10 mouse cellular contexts compared by ENCODE assay signal in the genomic region with DNA sequence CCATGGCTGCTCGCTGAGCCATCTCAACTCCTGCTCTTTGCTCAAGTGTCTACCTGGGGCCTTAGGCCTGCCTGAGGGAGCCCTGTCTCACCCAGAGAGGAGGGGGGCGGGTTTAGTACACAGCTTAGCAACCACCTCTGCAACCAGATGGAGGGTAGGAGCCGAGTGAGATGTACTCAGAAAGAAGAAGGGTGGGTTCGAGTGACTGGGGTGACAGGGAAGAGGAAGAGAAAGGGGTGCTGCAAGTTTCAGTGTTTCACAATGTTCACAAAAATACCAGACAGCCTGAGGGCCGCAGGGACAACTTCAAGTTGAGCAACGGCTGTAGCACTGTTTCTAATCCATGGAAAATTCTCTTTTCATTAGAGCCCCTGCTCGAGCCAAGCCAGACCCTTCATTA.
A peak's percentile ranks its signal among the peaks of the same experiment; 100 is the strongest.
DNase-seq lines count a peak whose midpoint lies in the region; ATAC-seq and TF ChIP-seq lines count a peak whose summit lies in the region.
"Had no signal": no experiment of that assay in that cellular context is flagged by ENCODE, and none has a peak within 500 bp of the region (broad histone marks: within the 10 kb centered on the region; RNA-seq: fewer than 3 reads in every experiment).

No protein-coding gene starts in this region.

- H3K4me1 ChIP-seq in liver, embryonic 16.5 days (ENCODE audit: control insufficient read depth, low read depth, low read length): no peaks in the 10 kb centered on the region; the same call in 1 of the 2 replicates
- H3K4me1 ChIP-seq in liver, embryonic 11.5 days (replicated peaks; ENCODE audit: control insufficient read depth, insufficient read depth, low read length): no peaks in the 10 kb centered on the region
- peaks cover 28% of the 10 kb centered on the region for H3K4me1 ChIP-seq in embryonic facial prominence, embryonic 13.5 days

- peak overlapping the region; percentile 65 for H3K27ac ChIP-seq in gastrocnemius, adult 2 months
- 0 out of 2 replicates have a peak overlapping the region, but pooled peaks have one; percentile 4 for H3K27ac ChIP-seq in liver, embryonic 16.5 days (ENCODE audit: low read length)
- H3K27ac ChIP-seq in liver, embryonic 11.5 days (ENCODE audit: low read depth, low read length): no peak overlapping the region
- H3K27ac ChIP-seq in embryonic facial prominence, embryonic 13.5 days: peak overlapping the region; percentile 17; the same call in 1 of the 2 replicates

- no peak overlapping the region for H3K4me2 ChIP-seq in liver, embryonic 16.5 days (ENCODE audit: low read depth, low read length)
- no peak overlapping the region for H3K4me2 ChIP-seq in liver, embryonic 11.5 days
- H3K4me2 ChIP-seq in embryonic facial prominence, embryonic 13.5 days: no peak overlapping the region

- H3K4me3 ChIP-seq in gastrocnemius, adult 2 months: no peak overlapping the region
- no peak overlapping the region for H3K4me3 ChIP-seq in liver, embryonic 16.5 days (ENCODE audit: low read depth, low read length)
- H3K4me3 ChIP-seq in liver, embryonic 11.5 days (ENCODE audit: low read depth, low read length): no peak overlapping the region
- H3K4me3 ChIP-seq in embryonic facial prominence, embryonic 13.5 days: no peak overlapping the region

- H3K9me3 ChIP-seq in liver, embryonic 16.5 days (replicated peaks; ENCODE audit: control insufficient read depth, low read length): no peaks in the 10 kb centered on the region
- H3K9me3 ChIP-seq in liver, embryonic 11.5 days (ENCODE audit: control insufficient read depth, low read length): no peaks in the 10 kb centered on the region
- no peaks in the 10 kb centered on the region for H3K9me3 ChIP-seq in embryonic facial prominence, embryonic 13.5 days

- intact Hi-C loops in gastrocnemius, adult 2 months (cut with DNase I): no loop called here

- ATAC-seq in liver, embryonic 16.5 days (ENCODE audit: low read depth): peak; percentile 22; the same call in 1 of the 2 replicates
- ATAC-seq in liver, embryonic 11.5 days (replicated peaks; ENCODE audit: low FRiP score): no peak
- no peak for ATAC-seq in embryonic facial prominence, embryonic 13.5 days (ENCODE audit: insufficient number of reproducible peaks, insufficient read depth, low FRiP score, low TSS enrichment, low read depth)

- TF ChIP-seq CTCF in gastrocnemius, adult 2 months (IDR thresholded peaks at IDR 0.05): no peak

- H3K27me3 ChIP-seq in liver, embryonic 16.5 days (ENCODE audit: control insufficient read depth, insufficient read depth, low read depth, low read length): no peaks in the 10 kb centered on the region; the same call in 1 of the 2 replicates
- H3K27me3 ChIP-seq in liver, embryonic 11.5 days (replicated peaks; ENCODE audit: control insufficient read depth, insufficient read depth, low read length): no peaks in the 10 kb centered on the region
- no peaks in the 10 kb centered on the region for H3K27me3 ChIP-seq in embryonic facial prominence, embryonic 13.5 days

- H3K36me3 ChIP-seq in liver, embryonic 16.5 days (ENCODE audit: control insufficient read depth, insufficient read depth): no peaks in the 10 kb centered on the region
- H3K36me3 ChIP-seq in liver, embryonic 11.5 days (ENCODE audit: control insufficient read depth, insufficient read depth, low read length): no peaks in the 10 kb centered on the region
- no peaks in the 10 kb centered on the region for H3K36me3 ChIP-seq in embryonic facial prominence, embryonic 13.5 days

- no peak overlapping the region for H3K9ac ChIP-seq in liver, embryonic 16.5 days (ENCODE audit: low read depth, low read length)
- H3K9ac ChIP-seq in liver, embryonic 11.5 days (ENCODE audit: low read depth, low read length): no peak overlapping the region
- H3K9ac ChIP-seq in embryonic facial prominence, embryonic 13.5 days: no peak overlapping the region

- no peak for DNase-seq in gastrocnemius, adult 2 months
- DNase-seq in gastrocnemius, postnatal 10 days: no peak
- no peak for DNase-seq in liver, embryonic 11.5 days (ENCODE audit: low spot score)
- DNase-seq in lung, postnatal 4 days: peak; percentile 61 to 69
- DNase-seq in urinary bladder, adult 18-20 months (ENCODE audit: low spot score in 2 of 2): no peak
- no peak for DNase-seq in urinary bladder, postnatal 25 days (ENCODE audit: low spot score)
- DNase-seq: layer of hippocampus, postnatal 36 days; retina, postnatal 1 day had no signal

- 48% methylated on average over 7 of the region's 7 CpGs for WGBS in liver, embryonic 16.5 days (ENCODE audit: insufficient replicate concordance)
- WGBS in liver, embryonic 11.5 days: 59% methylated on average over 7 of the region's 7 CpGs
- WGBS in embryonic facial prominence, embryonic 13.5 days: 62% methylated on average over 7 of the region's 7 CpGs

Comparison
In these comparisons a context has a peak if more than half of its experiments do, and no peak if none do; other contexts are left out.
1. DNase-seq: peak in lung, postnatal 4 days (2 of 2); none in gastrocnemius, adult 2 months (single experiment), gastrocnemius, postnatal 10 days (single experiment), liver, embryonic 11.5 days (single experiment), urinary bladder, adult 18-20 months (0 of 2) and urinary bladder, postnatal 25 days (single experiment).